Mouse (Mus musculus) hindbrain, embryonic 15.5 days (tissue): ENCODE results near the gene Trub1. TPM values are rescaled to one million over a fixed set of nuclear protein-coding genes. Genes with fewer than 3 reads are reported as not detected.

Experiments
- ATAC-seq: fragments of 200-750 bp; cut with Nextera tagmentation; 2 replicates; pipeline ENCODE4 v1.8.0; 2017; ENCODE audit warnings: low read depth, moderate number of reproducible peaks, moderate TSS enrichment; ENCODE audit not compliant: low FRiP score
- H3K27ac ChIP-seq: fragments of 300-500 bp; sonication (generic); replicated peaks from 2 replicates; pipeline ENCODE4 v1.5.1; 2015; ENCODE audit warnings: mild to moderate bottlenecking, inconsistent platforms
- H3K27me3 ChIP-seq: fragments of 300-500 bp; sonication (generic); 2 replicates; pipeline ENCODE4 v1.6.1; 2015; ENCODE audit warnings: control low read depth, inconsistent platforms
- H3K36me3 ChIP-seq: fragments of 300-500 bp; sonication (generic); 2 replicates; pipeline ENCODE4 v1.6.1; 2015; ENCODE audit warnings: control low read depth, inconsistent platforms
- H3K4me1 ChIP-seq: fragments of 300-500 bp; sonication (generic); replicated peaks from 2 replicates; pipeline ENCODE4 v1.6.1; 2015; ENCODE audit warnings: control low read depth, inconsistent platforms
- H3K4me2 ChIP-seq: fragments of 300-500 bp; sonication (generic); 2 replicates; pipeline ENCODE4 v1.6.1; 2015; ENCODE audit warnings: moderate library complexity, mild to moderate bottlenecking, inconsistent platforms
- H3K4me3 ChIP-seq: fragments of 300-500 bp; sonication (generic); 2 replicates; pipeline ENCODE4 v1.5.1; 2015; ENCODE audit warnings: mild to moderate bottlenecking, inconsistent platforms
- H3K9ac ChIP-seq: fragments of 300-500 bp; sonication (generic); 2 replicates; pipeline ENCODE4 v1.6.1; 2015; ENCODE audit warnings: inconsistent platforms
- H3K9me3 ChIP-seq: fragments of 300-500 bp; sonication (generic); 2 replicates; pipeline ENCODE4 v1.6.1; 2016; ENCODE audit warnings: control low read depth, inconsistent platforms
- WGBS: fragments of 180-500 bp; shearing (Covaris S2); methylation state at CpG from one replicate; pipeline ENCODE4 v1.1.7; 2015; 5-methylcytosine and 5-hydroxymethylcytosine counted together
- polyA plus RNA-seq: library from polyadenylated mRNA; unstranded; fragments of >200 nt; fragmentation: Nextera tagmentation; extraction: Ambion mirVana; gene quantifications from 2 replicates; pipeline ENCODE4 v1.2.1, GENCODE M21; 2015

The Trub1 gene
- polyA plus RNA-seq, 1 experiment from 2014 or later: 12.2 TPM

DNA sequence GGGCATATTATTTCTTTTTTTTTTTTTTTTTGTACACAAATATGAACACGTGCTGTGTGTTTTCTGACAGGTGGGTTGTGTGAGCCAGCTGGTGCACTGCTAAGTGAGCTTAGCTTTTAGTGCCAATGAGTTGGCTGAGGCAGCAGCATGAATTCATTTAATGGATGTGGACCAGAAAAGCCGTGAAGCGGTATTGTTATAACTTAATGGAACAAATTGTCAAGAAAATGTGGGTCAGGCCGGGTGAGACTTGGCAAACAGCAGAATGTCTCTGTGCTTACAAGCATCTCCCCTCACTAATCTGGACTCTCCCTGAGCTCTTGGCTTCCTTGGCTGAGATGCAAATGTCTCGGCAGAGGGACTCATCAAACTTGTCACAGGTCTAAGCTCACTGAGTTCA, 7.7 kb upstream of the Trub1 start:
- Histone ChIP-seq H3K27me3 (0 out of 2 replicates have a peak, but pooled peaks cover 4% of the 10 kb centered on the region), H3K27ac (no peak overlapping the region), H3K9ac (no peak overlapping the region), H3K4me3 (no peak overlapping the region), H3K36me3 (no peaks in the 10 kb centered on the region), H3K4me1 (peaks cover 19% of the 10 kb centered on the region; the same call in 1 of the 2 replicates), H3K9me3 (no peaks in the 10 kb centered on the region), H3K4me2 (no peak overlapping the region)
- 26% methylated on average over 5 of the region's 5 CpGs for WGBS
- peak; percentile 65; the same call in 1 of the 2 replicates for ATAC-seq

DNA sequence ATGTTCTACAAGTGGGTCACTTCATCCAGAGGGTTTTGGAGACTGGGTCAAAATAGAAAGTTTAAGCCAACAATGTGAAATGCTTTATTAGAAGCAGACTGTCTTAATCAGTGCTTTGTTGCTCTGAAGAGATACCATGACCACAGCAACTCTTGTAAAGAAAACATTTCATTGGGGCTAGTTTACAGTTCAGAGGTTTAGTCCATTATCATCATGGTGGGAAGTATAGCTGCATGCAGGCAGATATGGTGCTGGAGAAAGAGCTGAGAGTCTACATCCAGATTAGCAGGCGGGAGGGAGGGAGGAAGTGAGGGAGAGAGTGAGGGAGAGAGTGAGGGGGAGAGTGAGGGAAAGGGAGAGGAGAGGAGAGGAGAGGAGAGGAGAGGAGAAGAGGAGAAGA, 1.9 kb upstream of the Trub1 start:
- Histone ChIP-seq H3K4me2 (no peak overlapping the region), H3K36me3 (no peaks in the 10 kb centered on the region), H3K9ac (no peak overlapping the region), H3K4me1 (peaks cover 18% of the 10 kb centered on the region), H3K4me3 (no peak overlapping the region), H3K27ac (no peak overlapping the region), H3K27me3 (no peaks in the 10 kb centered on the region), H3K9me3 (no peaks in the 10 kb centered on the region)
- WGBS: 85% methylated on average over 1 of the region's 1 CpGs
- ATAC-seq: no peak

DNA sequence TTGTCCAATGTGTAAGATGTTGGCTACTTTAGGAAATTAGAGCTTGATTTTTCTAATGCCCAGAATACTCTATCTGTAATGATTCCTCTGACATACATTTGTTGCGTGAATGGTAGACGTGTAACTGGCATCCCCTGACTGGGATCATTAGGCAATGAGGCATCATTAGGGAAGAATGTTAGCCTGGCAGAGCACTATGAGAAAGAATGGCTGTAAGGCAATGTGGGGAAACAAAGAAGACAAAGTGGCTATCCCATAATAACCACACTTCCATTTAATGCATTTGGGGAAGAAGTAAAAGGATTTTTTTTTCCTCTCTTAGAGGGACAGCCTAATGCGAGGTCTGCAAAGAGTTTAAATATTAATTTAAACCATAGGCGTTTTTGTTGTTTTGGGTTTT, 950 bp upstream of the Trub1 start:
- Histone ChIP-seq H3K4me3 (no peak overlapping the region), H3K9me3 (no peaks in the 10 kb centered on the region), H3K27ac (no peak overlapping the region), H3K9ac (no peak overlapping the region), H3K36me3 (no peaks in the 10 kb centered on the region), H3K4me1 (peaks cover 18% of the 10 kb centered on the region), H3K4me2 (no peak overlapping the region), H3K27me3 (no peaks in the 10 kb centered on the region)
- no peak for ATAC-seq
- WGBS: 77% methylated on average over 4 of the region's 4 CpGs

DNA sequence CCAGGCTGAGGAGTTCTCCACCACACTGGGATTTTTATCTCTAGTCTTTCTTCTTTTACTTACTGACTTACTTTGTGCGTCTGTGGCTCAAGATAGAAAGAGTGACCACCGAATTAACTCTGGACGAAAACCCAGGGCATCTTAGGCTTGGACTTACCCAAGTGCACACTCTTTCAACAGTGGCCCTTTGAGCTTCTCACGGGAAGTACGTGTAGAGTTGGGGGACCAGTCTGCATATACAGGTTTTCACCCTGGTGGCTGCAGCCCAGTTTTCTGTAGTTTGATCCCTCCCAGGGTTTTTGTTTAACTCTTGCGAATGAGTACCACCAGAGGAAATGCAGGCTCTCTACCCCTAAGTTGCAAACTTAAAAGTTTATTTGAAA, 497 bp downstream of the Trub1 start:
- H3K4me3 ChIP-seq: peak overlapping the region; percentile 81
- peaks cover 18% of the 10 kb centered on the region for H3K4me1 ChIP-seq
- H3K27me3 ChIP-seq: no peaks in the 10 kb centered on the region
- H3K36me3 ChIP-seq: no peaks in the 10 kb centered on the region
- no peak for ATAC-seq
- H3K9me3 ChIP-seq: no peaks in the 10 kb centered on the region
- H3K9ac ChIP-seq: peak overlapping the region; percentile 78
- 13% methylated on average over 6 of the region's 6 CpGs for WGBS
- H3K4me2 ChIP-seq: peak overlapping the region; percentile 73
- peak overlapping the region; percentile 80 for H3K27ac ChIP-seq

DNA sequence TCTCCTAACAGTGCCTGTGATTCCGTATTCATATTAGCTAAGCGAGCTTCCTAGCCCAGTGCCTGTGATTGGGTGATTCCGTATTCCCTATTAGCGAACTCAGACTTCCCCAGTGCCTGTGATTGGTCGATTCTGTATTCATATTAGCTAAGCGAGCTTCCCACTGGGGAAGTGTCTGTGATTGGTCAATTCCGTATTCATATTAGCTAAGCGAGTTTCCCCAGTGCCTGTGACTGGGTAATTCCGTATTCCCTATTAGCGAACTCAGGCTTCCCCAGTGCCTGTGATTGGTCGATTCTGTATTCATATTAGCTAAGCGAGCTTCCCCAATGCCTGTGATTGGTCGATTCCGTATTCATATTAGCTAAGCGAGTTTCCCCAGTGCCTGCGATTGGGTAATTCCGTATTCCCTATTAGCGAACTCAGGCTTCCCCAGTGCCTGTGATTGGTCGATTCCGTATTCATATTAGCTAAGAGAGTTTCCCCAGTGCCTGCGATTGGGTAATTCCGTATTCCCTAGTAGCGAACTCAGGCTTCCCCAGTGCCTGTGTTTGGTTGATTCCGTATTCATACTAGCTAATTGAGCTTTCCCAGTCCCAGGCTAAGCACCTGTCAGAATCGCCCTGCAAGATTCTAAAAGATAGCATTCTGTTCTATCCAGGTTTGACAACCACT, 2.7 kb downstream of the Trub1 start:
- 96% methylated on average over 25 of the region's 25 CpGs for WGBS
- H3K4me1 ChIP-seq: peaks cover 18% of the 10 kb centered on the region
- no peak overlapping the region for H3K4me3 ChIP-seq
- no peak overlapping the region for H3K27ac ChIP-seq
- ATAC-seq: no peak
- no peaks in the 10 kb centered on the region for H3K27me3 ChIP-seq
- no peaks in the 10 kb centered on the region for H3K9me3 ChIP-seq
- no peak overlapping the region for H3K9ac ChIP-seq
- no peak overlapping the region for H3K4me2 ChIP-seq
- H3K36me3 ChIP-seq: no peaks in the 10 kb centered on the region

- Histone ChIP-seq H3K4me3 (no peak overlapping the region), H3K27me3 (no peaks in the 10 kb centered on the region), H3K9ac (no peak overlapping the region), H3K36me3 (no peaks in the 10 kb centered on the region), H3K27ac (no peak overlapping the region), H3K9me3 (no peaks in the 10 kb centered on the region), H3K4me2 (no peak overlapping the region), H3K4me1 (peaks cover 17% of the 10 kb centered on the region)
- WGBS: 77% methylated on average over 2 of the region's 2 CpGs
- ATAC-seq: no peak
Measured at GRCm38 (mm10) chr19:57457075-57457474, 4.4 kb downstream of the Trub1 start.

- ATAC-seq: no peak
- H3K36me3 ChIP-seq: no peaks in the 10 kb centered on the region
- H3K9me3 ChIP-seq: no peaks in the 10 kb centered on the region
- H3K27ac ChIP-seq: no peak overlapping the region
- no peak overlapping the region for H3K9ac ChIP-seq
- H3K4me3 ChIP-seq: no peak overlapping the region
- no peaks in the 10 kb centered on the region for H3K27me3 ChIP-seq
- no peaks in the 10 kb centered on the region for H3K4me1 ChIP-seq
- 53% methylated on average over 8 of the region's 8 CpGs for WGBS
- H3K4me2 ChIP-seq: no peak overlapping the region
Measured at GRCm38 (mm10) chr19:57463741-57464140, 11.0 kb downstream of the Trub1 start.

DNA sequence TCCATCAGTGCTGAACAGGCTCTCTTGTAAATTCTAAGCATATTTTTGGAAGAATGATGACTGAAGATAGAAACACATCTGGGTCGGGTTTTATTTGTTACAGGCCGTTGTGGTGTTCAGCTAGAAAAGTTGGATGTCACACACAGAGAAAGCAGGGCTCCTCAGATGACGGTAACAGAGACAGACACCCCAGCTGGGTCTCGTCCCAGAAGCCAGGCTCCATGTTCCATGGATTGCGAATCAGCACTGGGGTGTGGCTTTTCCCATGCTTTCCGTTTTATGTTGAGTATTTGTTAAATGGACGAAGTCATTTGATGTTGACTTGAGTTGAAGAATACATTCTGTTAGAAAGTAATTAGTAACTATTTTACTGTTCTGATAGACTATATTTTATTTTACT, 13.0 kb downstream of the Trub1 start:
- Histone ChIP-seq H3K4me1 (no peaks in the 10 kb centered on the region), H3K9ac (no peak overlapping the region), H3K27ac (no peak overlapping the region), H3K9me3 (no peaks in the 10 kb centered on the region), H3K36me3 (peaks cover 4% of the 10 kb centered on the region; the same call in 1 of the 2 replicates), H3K4me3 (no peak overlapping the region), H3K27me3 (no peaks in the 10 kb centered on the region), H3K4me2 (no peak overlapping the region)
- no peak for ATAC-seq
- WGBS: 95% methylated on average over 7 of the region's 7 CpGs

- Histone ChIP-seq H3K36me3 (peaks cover 4% of the 10 kb centered on the region; the same call in 1 of the 2 replicates), H3K9me3 (no peaks in the 10 kb centered on the region), H3K4me2 (no peak overlapping the region), H3K27ac (no peak overlapping the region), H3K27me3 (no peaks in the 10 kb centered on the region), H3K4me1 (peaks cover 8% of the 10 kb centered on the region; the same call in 1 of the 2 replicates), H3K9ac (no peak overlapping the region), H3K4me3 (no peak overlapping the region)
- WGBS: 53% methylated on average over 12 of the region's 12 CpGs
- no peak for ATAC-seq
Measured at GRCm38 (mm10) chr19:57471033-57471432, 18.3 kb downstream of the Trub1 start.

GRCm38 (mm10) chr19:57472169-57472568, 19.5 kb downstream of the Trub1 start:
- WGBS: 79% methylated on average over 15 of the region's 15 CpGs
- no peak overlapping the region for H3K4me2 ChIP-seq
- H3K4me3 ChIP-seq: no peak overlapping the region
- H3K4me1 ChIP-seq: peaks cover 8% of the 10 kb centered on the region; the same call in 1 of the 2 replicates
- H3K9me3 ChIP-seq: no peaks in the 10 kb centered on the region
- ATAC-seq: no peak
- H3K36me3 ChIP-seq: peaks cover 4% of the 10 kb centered on the region; the same call in 1 of the 2 replicates
- no peaks in the 10 kb centered on the region for H3K27me3 ChIP-seq
- H3K9ac ChIP-seq: no peak overlapping the region
- H3K27ac ChIP-seq: no peak overlapping the region

GRCm38 (mm10) chr19:57473301-57473700, 20.6 kb downstream of the Trub1 start:
- Histone ChIP-seq H3K4me3 (no peak overlapping the region), H3K9me3 (no peaks in the 10 kb centered on the region), H3K36me3 (peaks cover 4% of the 10 kb centered on the region; the same call in 1 of the 2 replicates), H3K4me2 (no peak overlapping the region), H3K27ac (no peak overlapping the region), H3K9ac (no peak overlapping the region), H3K4me1 (peaks cover 8% of the 10 kb centered on the region; the same call in 1 of the 2 replicates), H3K27me3 (no peaks in the 10 kb centered on the region)
- WGBS: 42% methylated on average over 16 of the region's 16 CpGs
- 0 out of 2 replicates have a peak, but pooled peaks have one; percentile 28 for ATAC-seq

DNA sequence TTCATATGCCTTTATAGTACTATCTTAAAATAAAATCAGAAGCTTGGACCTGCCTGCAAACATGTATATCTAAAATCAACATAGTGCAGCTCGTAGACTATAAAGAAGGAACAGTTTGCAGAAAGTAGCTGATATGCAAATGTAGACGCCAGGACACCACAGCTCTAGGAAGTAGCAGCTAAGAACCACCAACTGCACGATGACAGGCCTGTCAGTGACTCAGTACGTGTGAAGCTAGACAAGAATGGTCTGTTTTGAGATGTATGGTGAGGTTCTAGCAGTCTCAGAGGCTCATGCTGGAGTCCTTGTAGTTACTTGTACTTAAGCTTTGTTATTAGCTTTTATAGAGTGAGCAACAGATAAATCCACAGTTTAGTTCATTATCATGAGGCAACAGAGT, 22.6 kb downstream of the Trub1 start:
- ATAC-seq: no peak
- no peak overlapping the region for H3K27ac ChIP-seq
- H3K9ac ChIP-seq: no peak overlapping the region
- H3K27me3 ChIP-seq: no peaks in the 10 kb centered on the region
- H3K4me3 ChIP-seq: no peak overlapping the region
- H3K9me3 ChIP-seq: no peaks in the 10 kb centered on the region
- WGBS: 86% methylated on average over 4 of the region's 4 CpGs
- peaks cover 8% of the 10 kb centered on the region; the same call in 1 of the 2 replicates for H3K4me1 ChIP-seq
- H3K36me3 ChIP-seq: no peaks in the 10 kb centered on the region
- no peak overlapping the region for H3K4me2 ChIP-seq

DNA sequence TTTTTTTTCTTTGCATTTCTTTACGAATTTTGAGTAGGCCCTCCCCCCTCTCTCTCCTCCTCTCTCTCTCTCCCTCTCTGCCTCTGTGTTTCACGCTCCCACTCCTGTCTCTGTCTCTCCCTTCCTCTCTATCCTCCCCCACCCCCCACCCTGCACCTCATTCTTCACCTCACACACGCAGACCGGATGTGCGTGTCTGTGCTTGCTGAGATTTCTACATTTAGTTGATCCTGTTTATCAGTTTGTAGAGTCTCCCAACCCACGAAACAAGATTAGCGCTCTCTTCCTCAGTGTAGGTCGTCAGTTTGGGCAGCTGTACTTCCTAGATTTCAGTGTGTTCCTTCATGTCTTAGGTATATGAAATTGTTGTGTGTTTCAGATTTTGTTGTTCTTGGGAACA, 24.6 kb downstream of the Trub1 start:
- H3K9ac ChIP-seq: no peak overlapping the region
- no peak for ATAC-seq
- no peak overlapping the region for H3K4me3 ChIP-seq
- 59% methylated on average over 8 of the region's 8 CpGs for WGBS
- H3K9me3 ChIP-seq: no peaks in the 10 kb centered on the region
- H3K4me2 ChIP-seq: no peak overlapping the region
- H3K4me1 ChIP-seq: peaks cover 8% of the 10 kb centered on the region; the same call in 1 of the 2 replicates
- H3K27ac ChIP-seq: no peak overlapping the region
- no peaks in the 10 kb centered on the region for H3K36me3 ChIP-seq
- no peaks in the 10 kb centered on the region for H3K27me3 ChIP-seq
